Mouse (Mus musculus) mesoderm, embryonic 11.5 days (tissue): Measurements from ENCODE around the gene Spata31d1b.
"Not testable (repeated sequence)": the region's sequence is repeated elsewhere in the genome, so short reads cannot be mapped to it uniquely, and the experiment has no call there.

Source experiments
- DNase-seq: peaks from one replicate; pipeline ENCODE4 v3.0.0-alpha.2; 2012; ENCODE audit warnings: low read depth, low spot score

The Spata31d1b gene

DNA sequence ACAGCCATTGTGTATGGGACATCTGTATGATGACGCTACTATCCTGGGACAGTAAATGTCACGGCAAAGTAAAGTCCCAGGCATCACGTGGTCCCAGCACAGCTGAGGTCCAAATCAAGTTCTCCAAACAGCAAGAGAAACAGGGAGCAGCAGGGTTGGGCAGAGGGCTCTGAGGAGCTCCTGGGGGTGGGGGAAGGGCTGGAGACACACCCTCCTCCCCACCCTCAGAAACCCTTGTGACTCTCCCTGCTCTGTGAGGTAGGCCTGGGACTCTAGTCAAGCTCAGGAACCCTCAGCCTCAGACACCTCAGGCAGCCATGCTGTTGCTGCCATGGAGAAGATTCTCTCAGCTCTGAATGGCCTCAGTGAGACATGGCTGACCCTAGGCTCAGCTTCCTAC lies at the start of gene Spata31d1b:
TSS of gene Spata31d1b (plus strand) at position 301 of the 400 bp plus-strand sequence.
- not testable (repeated sequence) for DNase-seq

DNA sequence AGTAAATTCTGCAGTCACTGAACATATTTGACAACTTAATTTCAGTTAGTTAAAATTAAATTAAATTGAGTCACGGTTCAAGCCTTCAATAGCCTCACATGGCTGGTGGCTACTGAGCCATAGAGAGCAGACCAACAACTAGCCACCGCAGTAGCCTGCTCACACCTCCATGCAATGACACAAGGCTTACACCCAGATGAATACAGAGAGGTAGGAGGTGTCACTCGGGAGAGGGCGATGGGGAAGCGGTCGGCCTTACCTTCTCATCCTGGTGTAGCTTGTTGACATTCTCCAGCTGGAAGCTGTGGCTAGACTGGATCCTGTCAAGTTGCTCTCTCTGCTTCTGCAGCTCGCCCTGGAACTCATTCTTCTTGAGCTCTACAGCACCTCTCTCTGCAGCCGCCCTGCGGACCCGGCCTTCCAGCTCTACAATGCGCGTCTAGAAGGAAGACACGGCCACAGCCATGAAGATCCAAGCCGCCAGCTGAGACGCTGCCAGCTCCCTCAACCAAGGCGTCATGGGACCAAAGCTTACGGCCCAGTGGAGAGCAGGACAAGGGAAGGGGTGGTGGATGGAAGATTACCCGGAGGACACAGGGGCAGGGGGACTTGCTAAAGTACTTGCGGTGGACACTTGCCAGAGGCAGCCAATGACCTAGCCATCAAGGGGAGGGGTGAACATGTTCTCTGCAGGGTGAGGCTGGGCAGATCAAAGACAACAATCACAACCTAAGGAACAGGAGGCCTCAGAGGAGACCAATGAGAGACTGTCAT lies 48.0 kb upstream of the Spata31d1b start:
- DNase-seq: no peak

GRCm38 (mm10) chr13:59667763-59668162 lies 44.3 kb upstream of the Spata31d1b start:
- DNase-seq: no peak

DNA sequence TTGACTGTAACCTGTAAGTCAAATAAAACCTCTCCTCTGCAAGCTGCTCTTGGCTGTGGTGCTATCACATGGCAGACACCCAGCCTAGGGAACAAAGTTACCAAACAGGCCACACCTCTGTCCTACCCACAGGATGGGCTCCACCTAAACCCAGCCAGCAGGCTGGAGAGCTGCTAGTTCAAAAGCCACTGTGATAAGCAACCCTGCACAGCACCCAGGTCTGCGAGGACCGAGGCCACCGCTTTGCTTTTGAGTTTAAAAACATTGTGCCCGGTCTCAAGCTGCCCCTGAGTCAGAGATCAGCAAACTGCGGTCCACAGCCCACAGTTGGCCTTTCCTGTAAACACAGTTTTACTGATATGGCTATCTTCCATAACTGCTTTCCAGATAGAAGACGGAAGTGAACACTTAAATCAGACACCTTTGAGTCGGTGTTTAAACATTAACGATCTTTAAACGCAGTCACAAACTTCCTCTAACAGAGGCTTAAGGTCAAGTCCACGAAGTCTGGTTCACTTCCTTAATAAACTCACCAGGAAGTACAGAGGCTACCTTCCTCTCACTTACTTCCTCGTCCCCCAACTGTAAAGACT lies 43.5 kb upstream of the Spata31d1b start:
- DNase-seq: no peak

- DNase-seq: no peak
Observed at GRCm38 (mm10) chr13:59669946-59670345, 42.1 kb upstream of the Spata31d1b start.

DNA sequence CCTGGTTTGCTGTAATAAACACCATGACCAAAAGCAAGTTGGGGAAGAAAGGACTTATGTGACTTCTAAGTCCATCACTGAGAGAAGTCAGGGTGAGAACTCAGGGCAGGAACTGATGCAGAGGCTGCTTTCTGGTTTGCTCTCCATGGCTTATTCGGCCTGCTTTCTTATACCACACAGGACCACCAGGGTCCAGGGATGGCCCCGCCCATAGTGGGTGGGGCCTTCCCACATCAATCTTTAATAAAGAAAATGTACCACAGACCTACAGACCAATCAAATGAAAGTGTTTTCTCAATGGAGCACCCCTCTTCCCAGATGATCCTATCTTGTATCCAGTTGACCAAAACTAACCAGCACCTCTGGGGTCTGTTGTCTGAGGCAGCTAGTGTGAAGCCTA lies 40.6 kb upstream of the Spata31d1b start:
- DNase-seq: peak; percentile 61

DNA sequence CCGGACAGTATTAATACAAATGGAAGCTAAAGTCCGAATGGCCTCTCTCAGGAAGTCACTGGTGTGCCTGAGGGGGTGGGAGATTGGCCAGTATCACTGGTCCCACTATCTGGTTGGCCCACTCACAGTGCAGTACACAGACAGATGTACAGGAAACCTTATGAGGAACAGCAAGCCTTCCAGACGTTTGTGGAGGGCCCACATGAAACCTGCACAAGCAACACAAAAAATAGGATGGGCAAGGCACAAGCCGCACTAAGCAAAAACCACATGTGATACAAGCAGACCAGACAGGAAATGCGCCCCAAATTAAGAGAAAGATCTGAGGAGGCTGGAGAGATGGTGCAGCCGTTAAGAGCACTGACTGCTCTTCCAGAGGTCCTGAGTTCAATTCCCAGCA lies 39.8 kb upstream of the Spata31d1b start:
- no peak for DNase-seq

GRCm38 (mm10) chr13:59673597-59673996 lies 38.5 kb upstream of the Spata31d1b start:
- DNase-seq: no peak

DNA sequence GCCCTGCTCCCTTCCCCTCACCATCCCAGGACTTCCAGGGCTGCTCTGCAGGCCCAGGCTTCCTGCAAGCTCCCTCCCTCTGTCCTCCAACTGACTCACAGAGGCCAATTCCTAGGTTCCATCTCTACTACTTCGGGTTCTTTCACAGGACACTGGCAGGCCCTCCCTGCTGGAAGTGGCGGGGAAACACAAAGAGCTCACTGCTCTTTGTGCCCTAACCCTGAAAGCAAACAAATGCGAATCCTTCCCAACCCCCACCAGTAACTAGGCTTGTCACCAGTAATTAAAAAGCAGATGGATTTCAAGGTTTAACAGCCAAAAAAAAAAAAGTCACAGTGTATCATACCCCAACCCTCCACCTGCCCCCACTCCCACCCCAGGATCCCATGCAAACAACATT lies 37.9 kb upstream of the Spata31d1b start:
- peak; percentile 68 for DNase-seq

- peak; percentile 66 for DNase-seq
Observed at GRCm38 (mm10) chr13:59674761-59675150, 37.3 kb upstream of the Spata31d1b start.

- DNase-seq: peak; percentile 82
Observed at GRCm38 (mm10) chr13:59675151-59676011, 36.7 kb upstream of the Spata31d1b start, which contains the start of gene Golm1. Gene Golm1 (minus strand): TSS chr13:59675811.

GRCm38 (mm10) chr13:59676316-59677229 lies 35.5 kb upstream of the Spata31d1b start:
- no peak for DNase-seq

DNA sequence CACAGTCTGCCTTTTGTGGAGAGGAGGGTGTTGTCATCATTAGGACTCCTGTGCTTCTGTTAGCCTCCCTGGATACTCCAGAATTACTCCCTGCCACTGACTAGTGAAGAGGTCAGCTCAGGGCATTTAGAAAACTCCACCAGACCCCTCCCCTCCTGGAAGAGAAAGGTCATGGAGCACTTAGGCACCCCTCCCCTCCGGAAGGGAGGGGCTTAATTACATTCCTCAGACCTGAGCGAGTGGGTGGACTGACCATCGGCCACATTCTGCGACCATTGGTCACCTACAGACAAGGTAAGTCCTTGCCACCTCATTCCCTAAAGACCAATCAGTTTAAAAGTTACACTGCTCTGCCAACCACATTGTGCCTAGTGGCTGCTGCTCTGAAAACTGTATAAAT lies 32.8 kb upstream of the Spata31d1b start:
- DNase-seq: no peak

- DNase-seq: no peak
Observed at GRCm38 (mm10) chr13:59679908-59680307, 32.2 kb upstream of the Spata31d1b start.

- DNase-seq: peak; percentile 36
Observed at GRCm38 (mm10) chr13:59682629-59683028, 29.5 kb upstream of the Spata31d1b start.

DNA sequence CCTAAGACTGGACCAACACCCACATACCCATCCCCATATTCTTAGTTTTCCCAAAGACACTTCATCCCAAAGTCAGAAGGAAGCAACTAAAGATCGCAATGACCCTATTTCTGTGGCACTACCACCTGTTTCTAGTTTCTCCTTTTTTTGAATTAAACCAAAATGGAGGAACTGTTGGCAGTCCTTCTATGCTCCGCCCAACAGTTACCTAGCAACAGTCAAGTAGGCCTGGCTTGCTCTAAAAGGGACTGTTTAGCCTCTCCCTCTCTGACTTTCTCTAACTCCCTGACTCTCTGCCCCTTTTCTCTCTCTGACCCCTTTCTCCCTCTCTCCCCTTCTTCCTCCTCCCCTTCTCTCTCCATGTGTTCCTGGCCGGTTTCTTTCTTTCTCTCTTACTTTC lies 26.8 kb upstream of the Spata31d1b start:
- no peak for DNase-seq

GRCm38 (mm10) chr13:59688338-59688770 lies 23.7 kb upstream of the Spata31d1b start:
- DNase-seq: no peak

GRCm38 (mm10) chr13:59689313-59689712 lies 22.8 kb upstream of the Spata31d1b start:
- DNase-seq: no peak

DNA sequence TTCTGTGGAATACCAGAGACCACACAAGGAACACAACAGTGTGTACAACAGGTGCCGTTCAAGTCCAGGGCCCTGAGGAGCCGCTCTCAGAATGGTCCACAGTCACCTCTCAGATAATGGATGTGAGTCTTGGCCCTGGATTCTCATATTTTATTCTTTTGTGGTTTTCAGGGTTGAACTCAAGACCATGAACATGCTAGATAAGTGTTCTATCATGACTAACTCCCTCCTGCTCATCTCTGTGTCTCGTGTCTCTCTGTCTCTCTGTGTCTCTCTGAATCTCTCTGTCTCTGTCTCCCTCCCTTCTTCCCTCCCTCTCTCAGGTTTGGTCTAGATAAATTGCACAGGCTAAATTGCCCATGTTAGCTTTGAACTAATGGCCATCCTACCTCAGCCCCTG lies 22.2 kb upstream of the Spata31d1b start:
- no peak for DNase-seq

DNA sequence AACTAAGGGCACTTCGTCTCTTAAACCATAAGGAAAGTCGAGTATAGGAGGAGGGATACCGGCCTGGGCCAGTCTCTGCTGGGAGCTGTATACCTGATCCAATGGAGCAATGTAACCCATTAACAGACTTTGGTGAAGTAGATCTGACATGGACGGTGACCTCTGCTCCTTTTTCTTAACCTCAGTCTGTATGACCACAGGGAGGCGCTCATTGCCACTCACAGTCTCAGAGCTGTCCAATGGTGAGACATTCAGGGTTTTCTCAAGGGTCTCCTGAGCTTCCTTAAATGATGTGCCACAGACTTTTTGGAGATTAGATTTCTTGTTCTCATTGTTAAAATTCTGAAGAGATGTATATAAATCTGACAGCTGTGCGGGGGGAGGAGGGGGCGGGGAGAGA lies 21.5 kb upstream of the Spata31d1b start:
- DNase-seq: no peak

GRCm38 (mm10) chr13:59691478-59691877 lies 20.6 kb upstream of the Spata31d1b start:
- DNase-seq: peak; percentile 82
